ENCODE assay signal across 24 mouse cellular contexts in genomic region chr11:59749050-59749449, GRCm38 (mm10). TPM values are rescaled to one million over a fixed set of nuclear protein-coding genes. Genes with fewer than 3 reads are reported as not detected.
A peak's percentile ranks its signal among the peaks of the same experiment; 100 is the strongest.
DNase-seq lines count a peak whose midpoint lies in the region; ATAC-seq and TF ChIP-seq lines count a peak whose summit lies in the region.
"Had no signal": no experiment of that assay in that cellular context is flagged by ENCODE, and none has a peak within 500 bp of the region (broad histone marks: within the 10 kb centered on the region; RNA-seq: fewer than 3 reads in every experiment).

No protein-coding gene starts in this region.

- no peaks in the 10 kb centered on the region for H3K27me3 ChIP-seq in heart, embryonic 10.5 days (ENCODE audit: insufficient read depth, poor library complexity, severe bottlenecking)
- H3K27me3 ChIP-seq in heart, embryonic 11.5 days (ENCODE audit: control insufficient read depth, insufficient read depth, low read length) = no peaks in the 10 kb centered on the region
- H3K27me3 ChIP-seq in lung, postnatal 0 days (replicated peaks; ENCODE audit: insufficient read depth, low read length) = no peaks in the 10 kb centered on the region
- H3K27me3 ChIP-seq: CH12.LX; embryonic facial prominence, embryonic 12.5 days; forebrain, embryonic 13.5 days; forebrain, embryonic 15.5 days; Patski had no signal

- no peak overlapping the region for H3K4me2 ChIP-seq in heart, embryonic 11.5 days
- H3K4me2 ChIP-seq in lung, postnatal 0 days (replicated peaks; ENCODE audit: low read depth, low read length) = no peak overlapping the region
- H3K4me2 ChIP-seq: embryonic facial prominence, embryonic 12.5 days; forebrain, embryonic 13.5 days; forebrain, embryonic 15.5 days had no signal

- H3K9ac ChIP-seq in heart, embryonic 11.5 days (ENCODE audit: low read depth, low read length) = no peak overlapping the region
- H3K9ac ChIP-seq in lung, postnatal 0 days (replicated peaks; ENCODE audit: low read depth) = no peak overlapping the region
- H3K9ac ChIP-seq: embryonic facial prominence, embryonic 12.5 days; forebrain, embryonic 13.5 days; forebrain, embryonic 15.5 days had no signal

- ATAC-seq in heart, embryonic 11.5 days (replicated peaks; ENCODE audit: insufficient number of reproducible peaks, low FRiP score, low TSS enrichment) = no peak
- ATAC-seq in lung, postnatal 0 days = peak; percentile 26; the same call in 1 of the 2 replicates
- ATAC-seq: activated CD4-positive, CD25-positive, alpha-beta regulatory T cell, adult 4 months; CD4-positive, CD25-positive, alpha-beta regulatory T cell, adult 4 months; forebrain, embryonic 13.5 days; forebrain, embryonic 15.5 days; Patski had no signal

- peak; percentile 94 for DNase-seq in heart, adult 11 months
- DNase-seq in heart, embryonic 10.5 days (ENCODE audit: low spot score) = no peak
- DNase-seq in heart, adult 8-10 months (ENCODE audit: low spot score) = peak; percentile 40
- DNase-seq in lung, postnatal 0 days (ENCODE audit: low spot score) = no peak
- DNase-seq in lung, adult 2 months = no peak
- DNase-seq: adrenal gland, adult 8-10 months; adrenal gland, postnatal 14 days; adrenal gland, postnatal 36 days; B cell, adult 2 months; cerebellum, adult 11-12 months; cerebellum, adult 2 months; cerebellum, adult 9-10 months; cerebellum, postnatal 10 days; cerebellum, postnatal 25 days had no signal

- no peak for TF ChIP-seq CTCF in lung, postnatal 0 days (IDR thresholded peaks at IDR 0.05)
- TF ChIP-seq CTCF in lung, adult 2 months (IDR thresholded peaks at IDR 0.05; ENCODE audit: insufficient read depth, low read length) = no peak

- H3K4me3 ChIP-seq in heart, embryonic 10.5 days = no peak overlapping the region
- H3K4me3 ChIP-seq in heart, embryonic 11.5 days (ENCODE audit: low read depth, low read length) = no peak overlapping the region
- H3K4me3 ChIP-seq in lung, postnatal 0 days (ENCODE audit: low read depth, low read length) = no peak overlapping the region
- H3K4me3 ChIP-seq in lung, adult 2 months (replicated peaks; ENCODE audit: extremely low read depth, low read depth, low read length) = no peak overlapping the region
- H3K4me3 ChIP-seq: embryonic facial prominence, embryonic 10.5 days; embryonic facial prominence, embryonic 12.5 days; forebrain, embryonic 13.5 days; forebrain, embryonic 15.5 days had no signal

- TF ChIP-seq POLR2A in lung, adult 2 months (IDR thresholded peaks at IDR 0.05; ENCODE audit: borderline replicate concordance, extremely low read depth, low read depth, low read length) = no peak

- 89% methylated on average over 3 of the region's 3 CpGs for WGBS in heart, embryonic 10.5 days
- 89% methylated on average over 3 of the region's 3 CpGs for WGBS in heart, embryonic 11.5 days (ENCODE audit: insufficient replicate concordance)
- 75% methylated on average over 3 of the region's 3 CpGs for WGBS in lung, postnatal 0 days
- WGBS in lung, adult 2 months = 83% methylated on average over 3 of the region's 3 CpGs

- TF ChIP-seq EP300 in lung, postnatal 0 days (IDR thresholded peaks at IDR 0.05) = no peak

- peaks cover 79% of the 10 kb centered on the region for H3K36me3 ChIP-seq in heart, embryonic 10.5 days
- peaks cover 34% of the 10 kb centered on the region for H3K36me3 ChIP-seq in heart, embryonic 11.5 days (ENCODE audit: control insufficient read depth, insufficient read depth, low read length)
- peaks cover 27% of the 10 kb centered on the region for H3K36me3 ChIP-seq in lung, postnatal 0 days (ENCODE audit: insufficient read depth, low read length)

- H3K4me1 ChIP-seq in heart, embryonic 10.5 days = no peaks in the 10 kb centered on the region
- H3K4me1 ChIP-seq in heart, embryonic 11.5 days (ENCODE audit: control insufficient read depth, insufficient read depth, low read length) = no peaks in the 10 kb centered on the region
- H3K4me1 ChIP-seq in lung, postnatal 0 days (ENCODE audit: insufficient read depth, low read depth, low read length) = no peaks in the 10 kb centered on the region
- no peaks in the 10 kb centered on the region for H3K4me1 ChIP-seq in lung, adult 2 months (ENCODE audit: control insufficient read depth, insufficient read depth, low read length)
- H3K4me1 ChIP-seq: embryonic facial prominence, embryonic 10.5 days; embryonic facial prominence, embryonic 12.5 days; forebrain, embryonic 13.5 days; forebrain, embryonic 15.5 days had no signal

- H3K27ac ChIP-seq in heart, embryonic 10.5 days = no peak overlapping the region
- H3K27ac ChIP-seq in heart, embryonic 11.5 days (ENCODE audit: low read depth, low read length) = no peak overlapping the region
- H3K27ac ChIP-seq in lung, postnatal 0 days (ENCODE audit: low read length) = no peak overlapping the region
- H3K27ac ChIP-seq: embryonic facial prominence, embryonic 10.5 days; embryonic facial prominence, embryonic 12.5 days; forebrain, embryonic 13.5 days; forebrain, embryonic 15.5 days had no signal

- H3K9me3 ChIP-seq in heart, embryonic 10.5 days = no peaks in the 10 kb centered on the region
- H3K9me3 ChIP-seq in heart, embryonic 11.5 days (replicated peaks; ENCODE audit: control insufficient read depth, low read length) = no peaks in the 10 kb centered on the region
- H3K9me3 ChIP-seq in lung, postnatal 0 days (ENCODE audit: low read length) = no peaks in the 10 kb centered on the region
- H3K9me3 ChIP-seq: embryonic facial prominence, embryonic 10.5 days; embryonic facial prominence, embryonic 12.5 days; forebrain, embryonic 13.5 days; forebrain, embryonic 15.5 days; G1E had no signal

RNA-seq across cellular contexts. Expression of gene Pld6, which starts 38.4 kb away (rescaled TPM):
- polyA plus RNA-seq in heart, embryonic 10.5 days (2016; fragmentation: Nextera tagmentation; extraction: Ambion mirVana) = 5.3 and 6.5 TPM in 2 replicates
- 1 to 10 TPM in 2 of 4 experiments, under 1 TPM in 2; 0.60 to 1.2 (median 0.89) TPM for total RNA-seq in heart, adult 8-10 months (2022)
- 1.2 and 1.7 TPM in 2 replicates for polyA plus RNA-seq in heart, embryonic 11.5 days (2014; fragmentation: Nextera tagmentation; extraction: Ambion mirVana)
- polyA plus RNA-seq in lung, postnatal 0 days (2015; fragmentation: Nextera tagmentation; extraction: Ambion mirVana) = 2.9 and 7.3 TPM in 2 replicates
- polyA plus RNA-seq in lung, adult 2 months (2012; rRNA removed) = 2.0 and 2.9 TPM in 2 replicates
- total RNA-seq: CH12.LX, G1E had no signal
- polyA plus RNA-seq: activated CD4-positive, CD25-positive, alpha-beta regulatory T cell, adult 4 months; G1E had no signal

Comparison
In these comparisons a context has a peak if more than half of its experiments do, and no peak if none do; other contexts are left out.
1. DNase-seq: peak in heart, adult 11 months (single experiment) and heart, adult 8-10 months (single experiment); none in heart, embryonic 10.5 days (single experiment), lung, postnatal 0 days (single experiment) and lung, adult 2 months (single experiment).